Mouse (Mus musculus) retina, postnatal 7 days (tissue): ENCODE measurements around the gene Gm13691.
"Not testable (repeated sequence)": the region's sequence is repeated elsewhere in the genome, so short reads cannot be mapped to it uniquely, and the experiment has no call there.

Experiments
- DNase-seq: peaks from one replicate; pipeline ENCODE4 v3.0.0-alpha.2; 2012; ENCODE audit warnings: low read depth, low spot score

Gene Gm13691

GRCm38 (mm10) chr2:83990253-83990652 is at the start of gene Gm13691:
Gm13691 (plus strand) TSS chr2:83990553.
- DNase-seq = not testable (repeated sequence)

- peak; percentile 24 for DNase-seq
Observed at GRCm38 (mm10) chr2:83940931-83941361, 49.4 kb upstream of the Gm13691 start, which contains the start of gene Zswim2. Zswim2 (minus strand) TSS chr2:83941228.

- no peak for DNase-seq
Observed at GRCm38 (mm10) chr2:83941378-83941777, 49.0 kb upstream of the Gm13691 start.

GRCm38 (mm10) chr2:83941792-83942191 is 48.6 kb upstream of the Gm13691 start:
- no peak for DNase-seq

GRCm38 (mm10) chr2:83955393-83955792 is 35.0 kb upstream of the Gm13691 start, which contains the start of gene Gm13698:
Gm13698 (plus strand) TSS chr2:83955693.
- DNase-seq = not testable (repeated sequence)

- DNase-seq = not testable (repeated sequence)
Observed at GRCm38 (mm10) chr2:83961203-83961602, 29.1 kb upstream of the Gm13691 start, which contains the start of gene Gm13693. Gm13693 (plus strand) TSS chr2:83961503.

GRCm38 (mm10) chr2:83967013-83967412 is 23.3 kb upstream of the Gm13691 start, which contains the start of gene Gm13695:
Gm13695 (plus strand) TSS chr2:83967313.
- DNase-seq = not testable (repeated sequence)

- DNase-seq = not testable (repeated sequence)
Observed at GRCm38 (mm10) chr2:83972823-83973222, 17.5 kb upstream of the Gm13691 start, which contains the start of gene Gm13696. Gm13696 (plus strand) TSS chr2:83973123.

GRCm38 (mm10) chr2:83978633-83979032 is 11.7 kb upstream of the Gm13691 start, which contains the start of gene Gm13694:
Gm13694 (plus strand) TSS chr2:83978933.
- not testable (repeated sequence) for DNase-seq

GRCm38 (mm10) chr2:83984443-83984842 is 5.9 kb upstream of the Gm13691 start, which contains the start of gene Gm13697:
Gm13697 (plus strand) TSS chr2:83984743.
- DNase-seq = not testable (repeated sequence)

GRCm38 (mm10) chr2:83993639-83994255 is 3.4 kb downstream of the Gm13691 start:
- not testable (repeated sequence) for DNase-seq

- DNase-seq = not testable (repeated sequence)
Observed at GRCm38 (mm10) chr2:83994526-83994925, 4.2 kb downstream of the Gm13691 start.

GRCm38 (mm10) chr2:84008913-84009312 is 18.6 kb downstream of the Gm13691 start:
- DNase-seq = no peak

GRCm38 (mm10) chr2:84009818-84010217 is 19.5 kb downstream of the Gm13691 start:
- DNase-seq = no peak

- no peak for DNase-seq
Observed at GRCm38 (mm10) chr2:84014572-84014971, 24.2 kb downstream of the Gm13691 start.

- not testable (repeated sequence) for DNase-seq
Observed at GRCm38 (mm10) chr2:84016291-84016690, 25.9 kb downstream of the Gm13691 start.

GRCm38 (mm10) chr2:84018330-84018729 is 28.0 kb downstream of the Gm13691 start:
- DNase-seq = no peak

- no peak for DNase-seq
Observed at GRCm38 (mm10) chr2:84019519-84020305, 29.4 kb downstream of the Gm13691 start.

- DNase-seq = no peak
Observed at GRCm38 (mm10) chr2:84021930-84022329, 31.6 kb downstream of the Gm13691 start.

GRCm38 (mm10) chr2:84022905-84023304 is 32.6 kb downstream of the Gm13691 start:
- DNase-seq = no peak

- no peak for DNase-seq
Observed at GRCm38 (mm10) chr2:84023319-84023718, 33.0 kb downstream of the Gm13691 start.

GRCm38 (mm10) chr2:84025217-84025616 is 34.9 kb downstream of the Gm13691 start:
- DNase-seq = no peak
